Mouse (Mus musculus) ES-CJ7 (cell line): ENCODE data around the gene Slc4a1.
"Not testable (repeated sequence)": the region's sequence is repeated elsewhere in the genome, so short reads cannot be mapped to it uniquely, and the experiment has no call there.

Experiments used
- DNase-seq: peaks from one replicate; pipeline ENCODE4 v3.0.0; 2011; ENCODE audit warnings: low read depth, low spot score

Slc4a1 gene

DNA sequence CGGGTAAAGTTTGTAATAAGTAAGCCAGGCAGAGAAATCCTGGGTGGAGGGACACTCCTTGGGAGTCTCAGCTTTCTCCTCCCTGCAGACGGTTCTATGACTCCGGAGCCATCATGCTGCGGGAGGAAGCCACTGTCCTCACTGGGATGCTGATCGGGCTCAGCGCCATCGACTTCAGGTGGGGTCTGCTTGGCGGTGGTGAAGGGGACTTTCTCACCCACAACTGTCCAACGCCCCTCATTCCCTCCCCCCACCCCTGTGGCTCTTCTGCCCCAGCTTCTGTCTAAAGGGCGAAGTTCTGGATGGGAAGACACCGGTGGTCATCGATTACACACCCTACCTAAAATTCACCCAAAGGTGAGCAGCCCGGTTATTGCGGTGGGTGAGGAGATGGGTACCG, 33.1 kb upstream of the Slc4a1 start:
- no peak for DNase-seq

DNA sequence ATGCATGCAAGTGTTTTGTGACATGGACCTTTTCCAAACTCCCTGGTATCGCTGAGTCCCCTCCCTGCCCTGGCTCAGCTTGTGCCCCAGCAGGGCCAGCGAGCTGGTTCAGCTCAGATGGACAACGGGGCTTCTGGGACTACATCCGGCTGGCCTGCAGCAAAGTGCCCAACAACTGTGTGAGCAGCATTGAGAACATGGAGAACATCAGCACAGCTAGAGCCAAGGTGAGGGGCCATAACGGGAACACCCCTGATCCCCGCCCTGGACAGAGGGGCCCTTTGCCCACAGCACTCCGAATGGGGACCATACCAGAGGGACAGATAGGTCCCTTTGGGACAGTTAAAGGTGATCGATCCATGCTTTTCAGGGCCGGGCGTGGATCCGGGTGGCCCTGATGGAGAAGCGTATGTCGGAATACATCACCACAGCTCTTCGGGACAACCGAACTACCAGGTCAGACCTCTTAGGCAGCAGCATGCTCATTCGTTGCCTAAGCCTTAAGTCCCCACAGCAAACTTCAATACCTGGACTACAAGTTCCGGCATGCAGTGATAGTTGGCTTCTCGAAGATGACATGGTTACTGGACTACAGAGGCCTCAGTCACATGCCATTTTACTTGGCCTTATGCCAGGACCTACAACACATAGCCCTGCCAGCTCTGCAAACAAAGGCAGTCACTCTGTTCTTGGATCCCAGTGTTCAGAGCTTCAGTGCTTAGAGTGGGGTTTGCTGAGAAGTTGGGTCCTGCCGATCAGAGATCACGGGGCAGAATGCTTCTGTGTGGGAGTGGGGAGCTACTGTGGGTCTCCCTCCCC, 32.2 kb upstream of the Slc4a1 start:
- DNase-seq, result no peak

DNA sequence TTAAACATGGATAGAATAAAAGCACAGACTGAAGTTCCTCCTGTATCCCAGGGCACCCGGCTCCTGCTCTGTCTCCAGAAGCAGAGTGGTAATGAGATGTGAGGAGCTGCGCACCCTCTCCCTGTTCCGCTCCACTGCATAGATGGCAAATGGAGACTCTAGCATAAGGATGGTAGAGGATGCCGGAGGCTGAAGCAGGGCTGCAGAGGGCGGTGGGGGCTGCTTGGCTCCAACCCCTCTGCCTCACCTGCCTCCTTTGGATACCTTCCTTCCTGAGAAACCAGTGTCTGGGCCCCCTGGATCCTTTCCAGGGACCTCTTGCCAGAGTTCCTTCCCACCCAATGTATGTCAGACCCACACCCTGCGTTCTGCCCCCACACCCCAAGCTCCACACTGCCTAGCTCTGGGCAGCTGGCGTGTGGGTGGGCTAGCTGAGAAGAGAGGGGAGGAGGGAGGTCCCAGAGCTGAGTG, 30.7 kb upstream of the Slc4a1 start:
- no peak for DNase-seq

DNA sequence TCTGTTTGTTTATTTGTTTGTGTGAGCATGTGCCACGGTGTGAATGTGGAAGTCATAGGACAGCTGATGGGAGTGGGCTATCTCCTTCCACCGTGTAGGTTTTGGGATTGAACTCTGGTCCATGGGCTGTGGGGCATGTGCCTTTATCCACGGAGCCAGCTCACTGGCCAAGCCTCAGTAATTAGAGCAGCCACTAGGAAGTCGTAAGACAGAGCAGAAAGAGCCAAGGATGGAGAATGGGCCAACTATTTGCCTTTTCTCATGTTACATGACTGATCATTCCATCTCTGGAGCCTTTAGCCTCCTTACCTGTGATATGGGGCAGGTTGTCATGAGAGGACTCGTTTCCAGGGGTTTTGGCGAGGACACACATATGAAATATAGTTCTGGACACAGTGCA, 30.3 kb upstream of the Slc4a1 start:
- DNase-seq, result no peak

DNA sequence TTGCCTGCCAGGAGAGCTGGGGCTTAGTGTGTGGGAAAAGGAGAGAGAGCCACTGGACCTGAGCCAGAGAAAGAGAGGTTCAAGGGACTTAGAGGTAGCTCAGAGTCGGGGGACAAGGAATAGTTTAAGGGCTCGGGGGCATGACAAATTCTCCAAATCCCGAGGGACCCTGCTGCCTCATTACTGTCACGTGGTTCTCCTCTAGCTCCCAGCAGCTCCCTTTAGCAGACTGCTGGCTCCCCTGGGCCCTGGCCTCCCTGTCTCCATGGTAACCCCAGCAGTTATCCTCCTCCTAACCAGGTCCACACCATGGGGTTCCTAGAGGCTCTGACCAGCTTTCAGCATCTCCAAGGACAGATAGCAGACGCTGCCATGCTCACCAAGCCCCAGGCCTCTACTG, 29.2 kb upstream of the Slc4a1 start:
- no peak for DNase-seq

DNA sequence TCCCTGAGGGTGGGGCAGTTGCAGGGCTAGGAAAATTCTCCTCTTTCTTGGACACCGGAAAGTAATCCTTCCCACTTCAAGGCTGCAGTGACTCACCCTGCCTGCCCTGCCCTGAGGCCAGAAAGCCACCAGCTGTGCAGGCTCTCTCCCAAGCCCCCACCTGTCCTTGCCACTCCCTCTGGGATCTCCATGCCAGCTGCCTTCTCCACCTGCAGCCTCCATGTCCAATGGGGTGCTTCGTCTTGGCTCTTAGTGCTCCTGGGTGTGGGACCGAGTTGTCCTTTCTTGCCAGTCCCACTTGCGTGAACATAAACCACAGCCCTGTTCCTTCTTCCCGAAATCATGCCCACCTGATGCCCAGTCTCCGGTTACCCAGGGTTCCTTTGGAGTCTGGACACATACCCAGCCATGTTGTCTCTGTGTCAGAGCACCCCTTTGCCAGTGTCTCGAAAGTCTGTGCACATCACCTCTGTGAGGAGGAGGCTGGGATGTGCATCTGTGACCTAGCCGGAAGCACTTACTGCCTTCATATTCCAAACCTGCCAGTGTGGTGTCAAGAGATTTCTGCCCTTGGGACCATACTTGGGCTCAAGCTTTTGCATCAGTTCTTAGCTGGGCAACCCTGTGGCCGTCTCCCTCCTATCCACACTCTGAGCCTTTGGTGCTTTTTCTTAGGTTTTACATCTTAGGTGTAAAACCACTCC, 28.6 kb upstream of the Slc4a1 start:
- DNase-seq, result peak; percentile 67

DNA sequence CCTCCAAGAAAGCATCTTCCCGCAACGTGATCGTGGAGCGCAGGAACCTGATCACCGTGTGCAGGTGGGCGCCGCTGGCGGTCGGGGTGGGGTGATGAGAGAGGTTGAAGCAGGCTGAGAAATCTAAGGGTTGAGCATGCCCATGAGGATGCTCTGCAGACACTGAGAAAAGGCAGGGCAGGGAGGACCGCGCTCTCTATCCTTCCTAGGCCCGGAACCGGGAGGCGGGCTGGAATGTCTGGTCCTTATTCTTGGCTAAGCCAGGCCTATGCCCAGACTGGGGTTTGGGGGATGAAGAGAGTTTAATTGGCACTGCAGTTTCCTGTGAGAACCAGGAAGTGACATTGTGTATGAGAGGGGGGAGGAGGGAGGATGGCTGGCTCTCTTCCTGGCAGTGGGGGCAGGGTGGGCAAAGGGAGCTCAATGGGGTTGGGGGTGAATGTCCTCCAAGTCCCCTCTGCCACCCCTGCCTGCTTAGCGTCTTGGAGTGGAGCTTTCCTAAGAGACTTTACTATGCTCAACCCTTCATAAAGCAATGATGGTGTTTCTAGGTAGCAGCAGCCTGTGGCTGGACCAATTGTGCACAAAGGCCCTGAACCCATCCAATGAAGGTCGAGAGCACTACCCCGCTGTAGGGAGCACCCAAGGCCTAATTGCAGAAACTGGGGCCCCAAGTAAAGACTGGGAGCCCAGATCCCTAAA, 27.9 kb upstream of the Slc4a1 start:
- no peak for DNase-seq

DNA sequence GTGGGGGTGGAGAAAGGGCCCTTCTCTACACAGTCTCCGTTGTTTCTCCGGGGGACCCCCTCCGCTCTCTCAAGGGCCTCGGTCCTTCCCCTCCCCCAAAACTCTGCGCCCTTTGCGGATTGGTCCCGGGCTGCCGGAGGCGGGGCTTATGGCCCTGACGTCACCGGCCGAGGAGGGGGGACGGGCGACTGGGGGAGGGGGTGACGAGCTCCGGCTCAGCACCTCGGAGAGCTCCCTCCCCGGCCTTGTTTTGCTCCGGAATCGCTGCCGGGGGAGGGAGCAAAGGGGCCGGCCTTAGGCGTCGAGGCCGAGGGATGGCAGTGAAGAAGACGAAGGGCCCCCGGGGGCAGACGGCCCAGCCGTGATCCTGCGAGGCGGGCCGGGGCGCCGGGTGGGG, 27.2 kb upstream of the Slc4a1 start, which contains the start of gene Rundc3a:
Rundc3a (plus strand) TSS at position 166 of the 397 bp plus-strand sequence.
- peak; percentile 94 for DNase-seq

DNA sequence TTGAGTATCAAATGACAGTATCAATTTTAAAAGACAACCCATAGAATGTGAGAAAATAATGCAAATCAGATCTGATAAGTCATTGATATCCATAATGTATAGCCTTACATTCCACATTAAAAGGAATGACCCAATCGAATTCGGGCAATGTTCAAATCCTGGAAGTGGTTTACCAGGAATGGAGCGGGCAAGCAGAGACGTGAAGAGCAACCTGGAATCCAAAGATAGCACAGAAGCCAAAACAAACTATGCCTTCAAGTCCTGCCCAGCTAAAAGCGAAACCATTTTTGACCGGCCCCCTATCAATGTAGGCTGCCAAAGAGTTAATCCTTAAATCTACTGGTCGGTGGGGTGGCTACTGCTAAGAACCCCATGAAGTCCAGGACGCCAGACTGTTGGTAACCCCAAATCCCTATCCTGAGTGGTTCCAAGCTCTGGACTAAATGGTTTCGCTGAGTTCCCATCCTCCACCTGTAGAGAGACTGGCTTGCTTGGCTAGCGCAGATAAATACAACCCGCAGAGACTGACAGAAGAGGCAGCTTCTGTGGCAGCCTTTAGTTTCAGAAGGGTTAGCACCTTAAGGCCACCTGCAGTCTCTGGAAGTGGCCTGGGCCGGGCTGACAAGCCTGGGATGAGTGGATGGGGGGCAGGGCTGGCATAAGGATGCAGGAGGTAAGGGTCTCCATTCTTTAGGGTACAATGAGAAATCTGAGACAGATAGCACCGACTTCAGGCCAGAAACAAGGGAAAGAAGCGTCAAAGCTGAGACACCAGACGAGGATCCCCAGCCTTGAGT, 26.6 kb upstream of the Slc4a1 start:
- peak; percentile 45 for DNase-seq

DNA sequence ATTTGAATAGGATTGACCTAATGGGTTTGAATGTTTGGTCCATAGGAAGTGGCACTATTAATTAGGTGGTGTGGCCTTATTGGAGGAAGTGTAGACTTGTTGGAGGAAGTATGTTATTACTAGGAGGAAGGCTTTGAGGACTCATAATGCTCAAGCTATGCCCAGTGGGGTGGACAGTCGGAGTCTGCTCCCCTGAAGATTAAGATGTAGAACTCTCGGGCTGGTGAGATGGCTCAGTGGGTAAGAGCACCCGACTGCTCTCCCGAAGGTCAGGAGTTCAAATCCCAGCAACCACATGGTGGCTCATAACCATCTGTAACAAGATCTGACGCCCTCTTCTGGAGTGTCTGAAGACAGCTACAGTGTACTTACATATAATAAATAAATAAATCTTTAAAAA, 23.4 kb upstream of the Slc4a1 start:
- DNase-seq, result not testable (repeated sequence)

DNA sequence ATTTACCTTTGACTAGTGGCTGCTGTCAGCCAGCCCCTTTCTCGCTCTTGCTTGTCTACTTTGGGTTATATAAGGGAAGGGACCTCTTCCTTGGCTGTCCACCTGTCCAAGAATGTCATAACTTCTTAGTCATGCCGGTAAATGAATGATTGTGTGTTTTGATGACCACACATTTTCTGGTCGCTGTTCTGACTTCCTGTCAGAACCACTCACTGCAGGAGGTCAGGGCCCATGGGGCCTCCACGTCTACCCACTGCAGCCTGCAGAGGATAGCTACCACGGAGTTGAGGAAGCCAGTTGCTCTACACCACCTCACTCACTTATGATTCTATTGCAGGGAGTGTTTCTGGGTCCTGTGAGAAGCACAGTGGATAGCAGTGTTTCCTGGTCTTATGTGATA, 20.1 kb upstream of the Slc4a1 start:
- no peak for DNase-seq

DNA sequence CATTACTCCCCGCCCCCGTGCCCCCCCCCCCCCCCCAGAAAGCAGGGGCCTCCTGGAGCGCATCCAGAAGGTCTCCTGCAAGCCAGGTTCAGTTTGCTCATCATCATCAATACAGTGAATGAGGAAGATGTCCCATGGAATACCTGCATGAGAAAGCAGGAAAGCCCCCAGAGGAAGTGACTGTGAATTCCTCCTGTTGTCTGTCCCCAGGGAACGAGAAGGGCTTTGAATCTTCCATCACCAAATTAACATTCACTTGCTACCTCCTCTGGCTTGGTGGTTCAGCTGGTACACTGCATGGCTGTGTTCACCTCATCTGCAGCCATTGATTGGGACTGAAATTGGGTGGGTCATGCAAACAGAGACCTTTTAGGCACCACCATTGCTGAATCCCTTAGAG, 19.1 kb upstream of the Slc4a1 start:
- no peak for DNase-seq

DNA sequence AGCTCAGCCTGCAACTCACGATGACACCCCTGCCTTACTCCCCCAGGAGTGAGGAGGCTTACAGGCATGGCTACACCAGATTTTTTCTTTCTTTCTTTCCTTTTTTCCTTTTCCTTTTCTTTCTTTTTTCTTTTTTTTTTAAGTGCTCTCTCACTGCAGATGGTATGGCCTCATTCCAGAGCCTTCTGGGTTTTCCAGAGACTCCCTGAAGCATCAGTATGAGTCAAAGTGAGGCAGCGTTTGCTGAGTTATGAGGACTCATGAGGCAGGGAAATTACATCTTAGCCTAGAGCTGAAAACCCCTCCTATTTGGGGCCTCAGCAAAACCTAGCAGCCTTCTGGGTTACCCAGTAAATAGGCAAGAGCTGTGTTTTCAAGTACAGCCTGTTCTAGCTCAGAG, 18.4 kb upstream of the Slc4a1 start:
- DNase-seq, result no peak

DNA sequence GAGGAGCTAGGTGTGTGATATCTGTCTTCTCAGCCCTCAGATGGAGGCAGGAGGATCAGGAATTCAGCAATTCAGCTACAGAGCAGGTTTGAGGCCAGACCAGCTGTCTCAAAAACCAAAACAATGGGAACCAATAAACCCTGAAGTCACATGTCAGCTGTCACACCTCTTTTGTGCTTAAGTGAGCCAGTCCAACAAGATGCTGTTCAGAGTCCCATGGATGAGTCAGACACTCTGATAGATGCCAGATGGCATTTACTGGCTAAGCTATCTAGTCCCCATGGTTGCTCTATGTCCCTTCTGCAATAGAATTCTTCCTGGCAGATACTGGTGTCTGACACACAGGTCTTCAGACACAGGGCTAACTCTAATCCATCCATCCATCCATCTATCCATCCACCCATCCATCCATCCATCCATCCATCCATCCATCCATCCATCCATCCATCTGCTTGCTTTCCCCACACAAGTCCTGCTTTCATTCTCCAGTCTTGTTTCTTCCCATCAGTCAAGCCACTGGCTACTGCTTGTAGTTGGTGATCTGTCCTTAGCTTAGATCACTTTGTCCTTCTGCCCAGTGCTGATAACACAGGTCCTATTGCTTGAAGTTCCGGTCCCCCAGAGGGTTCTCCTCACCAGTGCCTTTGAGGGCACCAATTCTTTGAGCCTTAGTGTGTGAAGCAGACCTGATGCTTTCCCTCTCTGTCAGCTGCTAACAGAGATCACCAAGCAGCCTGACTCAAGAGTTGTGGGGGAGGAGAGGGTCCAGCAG, 17.5 kb upstream of the Slc4a1 start:
- DNase-seq, result no peak

DNA sequence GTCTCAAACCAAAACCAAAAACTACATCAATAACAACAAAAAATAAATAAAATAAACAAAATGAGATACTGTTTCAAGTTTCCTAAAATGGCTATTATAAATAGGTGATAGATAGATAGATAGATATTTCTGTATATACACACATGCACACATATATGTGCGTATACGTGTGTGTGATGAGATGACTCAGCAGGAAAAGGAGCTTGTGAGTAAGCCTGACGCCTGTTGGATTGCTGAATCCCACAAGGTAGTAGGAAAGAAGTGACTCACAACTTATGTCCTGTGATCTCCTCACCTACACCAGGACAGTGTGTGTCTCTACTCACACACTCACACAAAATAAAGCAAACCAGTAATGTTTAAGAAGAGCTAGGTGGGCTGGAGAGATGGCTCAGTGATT, 16.8 kb upstream of the Slc4a1 start:
- DNase-seq, result no peak

DNA sequence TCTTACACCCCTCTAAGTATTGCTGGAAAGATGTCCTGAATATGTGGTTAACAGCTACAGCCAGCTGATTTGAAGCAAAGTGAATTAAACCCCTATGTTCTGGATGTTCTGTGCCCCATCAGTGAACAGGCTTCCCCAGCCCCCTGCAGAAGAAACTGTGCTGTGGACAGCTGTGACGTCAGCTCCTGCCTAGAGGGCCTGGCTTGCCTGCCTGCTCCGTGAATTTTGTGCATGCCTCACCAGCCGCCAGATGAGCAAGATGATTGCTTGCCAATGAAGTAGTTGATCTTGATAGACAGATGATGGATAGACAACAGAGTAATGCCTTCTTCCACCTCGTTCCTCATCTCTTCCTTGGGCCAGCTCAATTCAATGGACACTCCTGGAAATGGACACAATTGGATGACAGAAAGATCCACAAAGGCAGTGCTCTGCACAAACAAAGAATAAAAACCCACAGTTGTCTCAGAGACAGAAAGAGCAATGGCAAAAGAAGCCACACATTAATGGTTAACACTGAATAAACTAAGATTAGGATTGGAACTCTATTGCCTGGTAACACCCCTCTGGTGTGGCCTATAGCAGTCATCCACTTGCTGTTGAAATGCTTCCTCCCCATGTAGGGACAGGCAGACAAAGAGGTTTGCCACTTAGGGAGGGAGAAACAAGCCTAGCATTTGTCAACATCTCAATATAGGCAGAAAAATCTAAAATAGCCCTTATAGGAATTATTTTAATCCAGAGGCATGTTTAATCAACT, 15.5 kb upstream of the Slc4a1 start:
- no peak for DNase-seq

DNA sequence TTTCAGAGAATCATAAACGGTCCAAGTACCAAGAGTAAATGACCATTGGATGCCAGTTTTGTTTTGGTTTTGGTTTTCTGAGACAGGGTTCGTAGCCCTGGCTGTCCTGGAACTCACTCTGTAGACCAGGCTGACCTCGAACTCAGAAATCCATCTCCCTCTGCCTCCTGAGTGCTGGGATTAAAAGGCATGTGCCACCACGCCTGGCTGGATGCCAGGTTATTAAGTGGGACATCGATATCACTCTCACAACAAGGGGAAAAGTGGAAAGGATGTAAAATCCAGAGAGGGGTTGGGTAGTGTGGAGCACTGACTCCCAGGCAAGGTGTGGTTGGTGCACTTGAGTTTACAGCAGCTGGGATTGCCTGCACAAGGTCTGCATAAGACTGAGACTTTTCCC, 14.1 kb upstream of the Slc4a1 start:
- no peak for DNase-seq

DNA sequence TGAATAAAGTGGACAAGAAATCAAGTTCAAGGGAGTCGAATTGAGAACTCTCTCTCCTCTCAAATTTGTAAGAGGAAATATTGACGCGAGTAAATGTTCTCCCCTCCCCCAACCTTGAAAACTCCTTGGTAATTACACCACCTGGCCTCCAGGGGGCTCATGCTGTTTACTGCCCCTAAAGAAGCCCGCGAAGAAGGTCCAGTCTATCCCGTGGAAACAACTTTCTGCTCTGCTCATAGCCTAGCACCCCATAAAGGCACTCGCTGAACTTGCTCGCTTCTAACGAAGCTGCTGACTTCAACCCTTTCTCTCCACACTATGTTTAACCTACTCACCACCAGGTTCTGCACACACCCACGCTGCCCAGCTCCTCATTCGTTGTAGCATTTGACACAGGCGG, 11.2 kb upstream of the Slc4a1 start:
- peak; percentile 88 for DNase-seq

DNA sequence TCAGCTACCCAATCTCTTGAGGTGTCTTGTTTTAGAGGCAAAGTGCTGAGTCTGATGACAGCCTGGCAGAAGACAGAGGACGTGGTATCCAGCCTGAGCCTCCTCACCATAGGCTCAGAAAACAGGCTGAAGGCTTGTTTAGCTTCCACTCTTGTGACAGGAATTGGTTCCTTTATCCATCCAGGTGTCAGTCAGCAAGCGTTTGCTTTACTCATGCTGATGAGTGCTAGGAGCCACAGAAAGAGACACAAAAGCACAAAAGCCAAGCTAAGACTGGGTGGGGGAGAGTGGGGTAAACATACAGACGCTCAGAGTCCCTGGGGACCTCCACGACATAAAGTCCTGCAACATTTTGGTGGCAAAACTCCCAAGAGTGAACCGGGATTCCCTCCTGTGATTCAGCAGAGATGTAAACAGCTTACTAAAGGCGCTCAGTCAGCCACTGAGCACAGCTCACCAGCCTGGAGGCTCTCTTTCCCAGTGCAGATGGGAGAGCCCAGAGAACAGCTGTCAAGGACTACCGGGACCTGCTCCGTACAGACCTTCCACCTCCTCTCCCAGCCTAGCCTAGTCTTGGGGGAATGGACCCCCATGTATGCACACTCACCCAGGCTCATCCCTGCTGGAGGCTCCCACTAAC, 10.3 kb upstream of the Slc4a1 start:
- peak; percentile 67 for DNase-seq
